Mouse (Mus musculus) inflammation-experienced regulatory T-cells, adult 6 months (primary cell): ENCODE data around the gene Mrps31. TPM values are rescaled to one million over a fixed set of nuclear protein-coding genes. Genes with fewer than 3 reads are reported as not detected.

Experiments
- ATAC-seq: one replicate; pipeline ENCODE4 v1.8.0; 2017
- polyA plus RNA-seq, 3 experiments: library from polyadenylated mRNA; unstranded; fragments of 100-300 nt; shearing (Covaris generic); gene quantifications; one replicate each; pipeline ENCODE4 v1.2.1; 2017

The Mrps31 gene
- 10 to 100 TPM; 22.5 to 24.4 (median 24.4) TPM for polyA plus RNA-seq

- peak; percentile 91 for ATAC-seq
Observed at GRCm38 (mm10) chr8:22411282-22411702, at the start of gene Mrps31. Gene Mrps31, plus strand, starts transcription at chr8:22411361.

- no peak for ATAC-seq
Observed at GRCm38 (mm10) chr8:22376311-22376710, 34.9 kb upstream of the Mrps31 start.

DNA sequence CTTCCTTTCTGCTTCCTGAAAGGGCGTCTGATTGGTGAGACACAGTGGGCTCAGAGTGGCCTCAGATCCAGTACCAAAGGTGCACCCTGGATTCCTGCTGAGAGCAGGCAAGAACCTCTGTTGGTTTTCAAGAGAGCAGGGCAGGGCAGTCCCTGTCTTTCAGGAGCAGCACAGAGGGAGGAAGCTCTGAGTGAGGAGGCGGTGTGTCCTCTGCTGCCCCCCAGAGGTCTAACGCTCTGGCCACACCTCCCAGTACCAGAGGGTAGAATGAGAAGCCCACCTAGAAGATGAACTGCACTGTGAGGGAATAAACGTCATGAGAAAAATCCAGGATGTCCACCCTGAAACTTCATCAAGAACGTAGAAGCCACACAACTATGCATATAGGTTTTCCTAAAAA is 34.3 kb upstream of the Mrps31 start:
- ATAC-seq = no peak

- no peak for ATAC-seq
Observed at GRCm38 (mm10) chr8:22380934-22381333, 30.2 kb upstream of the Mrps31 start.

GRCm38 (mm10) chr8:22382824-22383595 is 28.2 kb upstream of the Mrps31 start:
- ATAC-seq = no peak

GRCm38 (mm10) chr8:22385158-22385557 is 26.0 kb upstream of the Mrps31 start:
- ATAC-seq = no peak

DNA sequence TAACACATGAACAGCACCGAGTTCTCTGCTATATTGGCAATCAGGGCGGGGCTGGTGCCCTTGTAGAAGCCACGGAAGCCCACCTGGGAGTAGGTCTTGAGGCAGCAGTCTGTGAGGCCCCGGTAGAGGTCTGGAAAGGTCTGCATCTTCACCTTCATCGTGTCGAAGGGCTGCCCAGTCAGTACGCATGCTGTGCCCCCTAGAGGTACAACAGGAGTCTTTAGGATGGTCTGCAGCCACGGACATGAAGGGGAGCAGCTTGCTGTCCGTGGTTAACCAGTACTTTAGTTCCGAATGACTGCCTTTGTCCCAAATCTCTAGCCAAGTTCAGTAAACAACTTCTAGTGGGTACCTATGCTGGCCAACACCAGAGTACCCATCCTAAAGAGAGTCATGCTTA is 21.3 kb upstream of the Mrps31 start:
- ATAC-seq = no peak

DNA sequence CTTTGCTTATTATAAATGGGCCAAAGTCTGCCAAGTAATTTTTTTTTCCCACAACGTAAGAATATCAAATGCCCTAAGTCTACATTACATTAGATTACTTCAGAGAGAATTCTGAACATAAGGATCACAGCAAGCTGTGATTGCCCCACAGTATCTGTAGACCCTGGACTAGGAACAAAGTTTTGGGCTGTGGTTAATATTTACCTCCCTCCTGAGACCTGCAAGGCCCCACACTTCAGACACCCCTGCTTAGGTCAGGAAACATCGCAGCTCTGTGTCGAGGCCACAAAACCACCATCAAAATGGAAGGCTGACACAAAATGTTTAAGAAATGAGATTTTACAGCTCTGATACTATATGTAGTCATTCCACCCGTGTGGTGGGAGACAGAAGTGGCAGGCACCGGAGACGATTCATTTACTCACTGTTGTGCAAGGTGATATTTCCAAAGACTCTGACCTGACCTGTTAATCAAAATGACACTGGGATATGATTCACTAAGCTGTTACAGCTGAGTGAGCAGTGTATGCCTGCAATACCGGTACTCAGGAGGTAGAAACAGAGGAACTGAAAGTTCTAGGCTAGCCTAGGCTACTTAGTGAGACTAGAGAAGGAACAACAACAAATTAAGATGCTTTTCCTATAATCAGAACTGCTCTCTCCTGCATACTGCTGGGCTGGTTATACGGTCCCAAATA is 20.2 kb upstream of the Mrps31 start:
- ATAC-seq = no peak

GRCm38 (mm10) chr8:22394471-22394870 is 16.7 kb upstream of the Mrps31 start:
- no peak for ATAC-seq

GRCm38 (mm10) chr8:22395256-22395655 is 15.9 kb upstream of the Mrps31 start:
- no peak for ATAC-seq

DNA sequence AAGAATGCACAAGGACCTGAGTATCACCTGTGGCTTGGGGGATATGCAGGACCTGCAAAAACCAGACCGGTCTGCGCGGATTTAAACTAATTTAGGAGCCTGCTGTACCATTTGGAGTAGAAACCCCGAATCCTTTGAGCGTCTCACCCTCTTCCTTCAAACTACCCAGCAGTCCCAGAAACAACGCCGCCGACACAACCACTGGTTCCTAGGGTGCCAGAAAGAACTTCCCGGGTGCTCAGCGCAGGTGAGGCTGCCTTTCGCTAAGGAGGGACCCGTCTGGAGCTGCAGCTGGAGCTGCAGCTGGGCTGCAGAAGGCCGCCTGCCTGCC is 13.4 kb upstream of the Mrps31 start:
- no peak for ATAC-seq

DNA sequence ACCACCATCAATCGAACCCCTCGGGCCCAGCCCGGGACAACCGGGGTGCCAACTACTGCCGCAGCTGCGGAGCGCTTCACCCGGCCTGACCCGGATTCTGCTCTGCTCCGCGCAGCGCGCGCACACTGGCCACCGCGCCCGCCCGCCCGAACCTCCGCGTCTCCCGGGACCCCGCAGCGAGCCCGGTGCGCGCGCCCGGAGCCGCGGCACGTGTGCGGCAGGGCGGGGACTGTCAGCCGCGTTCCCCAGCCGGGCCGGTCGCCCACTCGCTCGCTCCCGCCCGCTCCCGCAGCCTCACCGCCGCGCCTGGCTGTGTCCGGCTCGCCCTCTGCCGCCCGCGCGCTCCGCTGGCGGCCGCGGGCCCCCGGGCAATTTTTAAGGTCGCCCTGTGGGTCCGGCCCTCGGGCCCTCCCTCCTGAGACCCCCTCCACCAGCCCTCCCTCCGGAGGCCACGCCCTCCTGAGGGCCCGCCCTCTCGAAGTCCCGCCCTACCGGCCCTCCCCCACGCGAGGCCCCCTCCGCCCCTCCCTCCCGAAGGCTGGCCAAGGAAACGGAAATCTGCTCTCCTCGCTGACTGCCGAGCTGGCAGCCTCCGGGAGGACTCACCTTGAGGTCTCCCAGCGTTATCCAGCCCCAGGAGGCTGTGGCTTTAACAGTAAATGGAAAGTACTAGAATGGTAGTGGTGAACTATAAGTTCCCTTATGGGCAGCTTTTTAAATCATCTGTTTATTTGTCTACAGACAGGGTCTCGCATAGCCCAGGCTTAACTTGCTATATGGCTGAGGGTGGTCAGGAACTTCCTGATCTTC is 12.8 kb upstream of the Mrps31 start, which contains the start of gene Slc25a15:
TSS of gene Slc25a15 (minus strand) at position 456 of the 810 bp plus-strand sequence.
- peak; percentile 84 for ATAC-seq

DNA sequence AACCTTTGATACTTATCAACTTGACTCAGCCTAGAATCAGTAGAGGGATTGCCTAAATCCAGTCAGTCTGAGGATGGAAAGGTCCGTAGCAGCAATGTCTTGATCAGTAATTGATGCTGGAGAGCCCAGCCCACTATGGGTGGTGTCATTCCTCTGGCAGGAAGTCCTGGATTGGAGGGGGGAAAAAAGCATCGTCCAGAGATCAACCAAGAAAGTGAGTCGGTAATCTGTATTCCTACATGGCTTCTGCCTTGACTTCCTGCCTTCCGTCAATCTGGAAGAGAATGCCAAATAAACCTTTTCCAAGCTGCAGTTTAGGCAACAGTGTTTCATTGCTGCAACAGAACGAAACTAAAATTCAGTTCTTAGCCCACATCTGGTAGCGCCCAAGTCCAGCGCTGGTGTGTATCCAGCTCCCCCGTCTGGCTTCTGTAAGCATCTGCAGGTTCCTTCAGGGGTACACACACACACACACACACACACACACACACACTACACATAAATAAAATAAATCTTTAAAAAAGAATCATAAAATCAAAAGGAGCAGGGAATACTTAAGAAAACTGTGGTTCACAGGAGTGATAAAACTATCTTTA is 11.8 kb upstream of the Mrps31 start:
- no peak for ATAC-seq

DNA sequence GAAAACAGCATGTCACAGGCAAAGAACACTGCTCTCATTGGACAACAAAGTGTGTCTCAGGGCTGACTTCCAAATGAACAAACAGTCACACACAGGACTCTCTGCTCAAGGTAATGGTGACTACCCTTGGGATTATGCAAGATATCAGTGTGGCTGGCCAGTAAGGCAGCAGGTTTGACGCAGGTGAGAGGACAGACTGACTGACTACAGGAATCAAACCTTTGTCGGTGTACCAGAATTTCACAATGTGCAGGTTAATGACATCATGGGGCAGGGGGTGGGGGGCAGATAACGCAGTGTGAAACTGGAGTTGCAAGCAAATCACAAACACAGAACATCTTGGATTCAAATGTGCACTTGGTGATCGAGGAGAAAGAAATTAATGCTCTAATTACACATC is 10.6 kb upstream of the Mrps31 start:
- ATAC-seq = no peak

- no peak for ATAC-seq
Observed at GRCm38 (mm10) chr8:22403235-22403634, 7.9 kb upstream of the Mrps31 start.

DNA sequence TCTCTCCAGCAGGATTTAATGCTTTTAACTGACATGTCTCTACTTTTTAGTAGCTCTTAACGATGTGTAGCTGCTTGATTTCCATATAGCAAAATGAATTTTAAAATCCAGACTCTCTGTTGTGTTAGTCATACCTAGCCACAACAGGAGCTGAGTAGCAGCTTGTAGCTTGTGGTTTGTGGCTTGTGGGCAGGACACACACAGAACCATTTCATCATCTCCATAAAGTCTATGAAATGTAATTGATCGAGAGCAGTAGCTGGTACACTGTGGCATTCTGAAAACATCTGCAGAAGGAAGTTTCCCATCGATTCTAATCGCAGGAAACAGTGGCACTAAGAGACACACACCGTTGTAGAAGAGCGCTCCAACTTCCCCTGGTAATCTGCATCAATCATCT is 5.4 kb upstream of the Mrps31 start:
- no peak for ATAC-seq

DNA sequence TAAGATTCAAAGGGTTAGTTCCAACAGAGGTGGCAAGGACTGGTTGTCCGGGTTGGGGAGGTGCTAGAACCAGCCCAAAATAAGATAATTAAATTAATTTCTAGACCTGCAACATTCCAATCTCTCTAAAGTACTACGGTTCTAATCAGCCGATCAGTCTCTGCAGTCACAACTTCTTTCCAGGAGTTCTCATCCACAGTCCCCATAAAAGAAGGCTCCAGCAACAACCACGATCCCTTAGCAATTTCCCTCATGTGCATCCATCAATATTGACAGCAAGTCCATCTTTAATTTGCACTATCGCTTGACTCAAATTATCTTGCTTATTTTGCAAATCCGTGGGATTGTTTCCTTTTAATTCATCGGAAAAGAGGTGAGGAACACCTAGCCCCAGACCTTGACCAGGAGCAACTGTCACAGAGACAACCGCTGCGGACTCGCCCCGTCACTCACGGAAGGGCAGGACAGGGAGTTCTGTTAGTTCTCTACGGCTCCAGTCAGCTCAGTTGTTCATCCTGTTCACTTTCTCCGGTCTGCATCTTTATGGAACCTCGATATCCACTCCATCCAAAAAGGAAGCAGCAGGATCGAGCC is 376 bp upstream of the Mrps31 start:
- ATAC-seq = peak; percentile 13

- no peak for ATAC-seq
Observed at GRCm38 (mm10) chr8:22411971-22412370, 810 bp downstream of the Mrps31 start.
